Mouse (Mus musculus): Measurements from ENCODE around the gene Sipa1l1.

Gene Sipa1l1

DNA sequence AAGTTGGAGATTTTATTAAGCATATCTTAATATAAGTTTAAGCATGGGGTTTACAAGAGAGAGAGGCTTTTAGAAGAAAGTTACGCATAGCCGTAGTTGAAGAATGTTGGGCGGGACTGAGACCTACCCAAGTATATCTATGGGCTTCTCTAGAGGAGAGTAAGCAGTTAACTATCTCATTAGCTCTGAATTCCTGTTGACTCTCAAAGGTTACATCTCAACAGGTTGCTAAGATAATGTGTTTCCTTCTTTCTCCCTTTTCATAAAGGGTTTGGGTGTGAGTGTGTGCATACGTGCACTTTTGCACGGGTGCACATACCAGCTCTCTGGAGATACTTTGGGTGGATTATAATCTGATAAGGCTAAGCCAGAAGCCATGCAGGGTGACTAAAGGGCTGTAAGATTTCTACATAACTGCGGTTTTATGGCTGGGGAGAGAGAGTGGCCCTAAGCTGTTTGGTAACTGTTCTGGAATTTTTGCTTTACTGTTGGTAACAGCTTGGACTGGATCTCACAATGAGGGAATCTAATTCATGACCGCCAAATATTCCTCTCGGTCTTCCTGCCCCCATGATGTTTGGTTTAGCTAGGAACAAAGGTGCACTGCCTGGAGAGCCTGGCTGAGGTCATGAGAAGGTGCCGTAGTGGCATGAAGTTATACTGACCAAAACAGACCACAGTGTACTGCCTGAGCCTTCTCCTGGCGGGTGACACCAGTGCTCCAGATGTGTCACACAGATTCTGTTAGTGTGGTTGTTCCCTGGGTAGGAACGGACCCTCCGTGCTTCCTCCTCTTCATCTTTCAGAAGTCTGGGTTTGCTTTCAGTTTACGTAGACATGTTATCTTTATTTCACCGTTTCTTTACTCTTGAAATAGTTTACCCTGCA lies 78.5 kb downstream of the Sipa1l1 start:
- DNase-seq (ENCODE audit: low spot score in 2 of 2): no peak

DNA sequence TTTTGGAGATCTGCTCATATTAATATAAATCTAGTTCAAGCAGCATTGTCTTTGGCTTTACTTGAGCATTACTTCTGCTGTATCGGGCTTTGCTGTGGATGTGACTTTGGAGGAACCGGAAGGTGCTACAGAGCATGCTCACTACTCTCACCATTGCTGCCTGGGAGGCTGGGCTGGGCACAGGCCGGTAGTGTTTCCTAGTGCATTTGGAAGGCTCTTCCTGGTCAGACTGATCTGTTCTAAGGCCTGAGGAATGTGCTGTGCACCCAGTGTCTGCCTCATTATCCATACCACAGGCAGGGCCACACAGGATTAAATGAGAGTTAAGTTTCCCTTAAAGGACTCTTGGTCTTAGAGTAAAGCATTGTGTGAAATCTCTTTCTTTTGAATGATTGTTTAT lies 79.4 kb downstream of the Sipa1l1 start:
- no peak for DNase-seq (ENCODE audit: low spot score in 2 of 2)

DNA sequence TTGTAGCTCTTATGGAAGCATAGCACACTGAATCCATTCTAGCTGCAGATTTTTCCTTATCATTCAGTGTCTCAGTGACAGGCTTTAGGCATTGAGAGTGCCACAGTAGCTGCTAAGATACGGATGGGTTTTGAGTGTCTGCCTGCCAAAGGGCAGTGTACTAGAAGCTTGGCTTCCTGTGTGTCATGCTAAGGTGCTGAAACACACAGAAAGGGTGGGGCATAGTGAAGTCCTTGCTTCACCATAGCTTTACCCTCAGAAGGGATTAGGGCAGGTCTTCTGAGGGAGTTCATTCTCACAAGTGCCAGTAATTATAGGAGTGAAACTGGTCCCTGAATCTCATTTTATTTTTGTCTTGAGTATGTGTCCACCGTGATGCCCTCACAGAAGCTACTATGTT lies 82.2 kb downstream of the Sipa1l1 start:
- DNase-seq (ENCODE audit: low spot score in 2 of 2): no peak

DNA sequence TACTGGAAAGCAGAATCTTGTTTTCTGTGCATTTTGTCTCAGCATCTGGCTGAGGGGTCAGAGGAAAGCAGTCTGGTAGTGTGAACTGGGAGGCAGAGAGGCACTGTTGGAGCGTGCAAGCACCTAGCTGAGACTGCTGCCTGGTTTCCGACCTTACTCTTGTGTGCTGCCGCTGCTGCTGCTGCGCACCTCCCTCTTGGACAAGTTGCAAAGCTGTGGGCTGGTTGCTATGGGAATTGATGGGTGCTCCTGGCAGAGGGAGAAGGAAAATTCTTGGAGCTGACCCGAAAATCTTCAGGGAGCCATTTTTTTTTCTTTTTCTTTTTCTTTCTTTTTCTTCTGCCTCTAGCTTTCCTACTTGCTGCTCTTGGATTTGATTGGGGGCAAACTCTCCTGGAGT lies 85.0 kb downstream of the Sipa1l1 start:
- DNase-seq (ENCODE audit: low spot score in 2 of 2): peak; percentile 71 to 74

DNA sequence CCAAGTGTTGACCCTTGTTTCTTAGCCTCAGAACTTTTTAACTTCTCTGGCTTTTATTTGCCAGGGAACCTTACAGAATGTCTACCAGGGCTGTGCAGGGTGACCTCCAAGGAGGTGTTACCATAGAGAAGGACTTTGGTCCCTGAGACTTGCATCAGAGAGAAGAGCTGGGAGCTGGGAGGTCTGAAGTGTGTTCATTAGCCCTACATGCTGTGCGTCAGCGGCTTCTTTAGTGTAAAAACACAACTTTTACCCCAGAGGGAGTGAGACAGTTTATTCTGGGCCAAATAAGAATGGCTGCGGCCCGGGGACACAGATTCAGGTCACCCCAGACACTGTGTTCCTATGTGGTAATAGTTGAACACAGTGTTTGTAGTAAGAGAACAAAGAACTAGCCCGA lies 86.9 kb downstream of the Sipa1l1 start:
- no peak for DNase-seq (ENCODE audit: low spot score in 2 of 2)

DNA sequence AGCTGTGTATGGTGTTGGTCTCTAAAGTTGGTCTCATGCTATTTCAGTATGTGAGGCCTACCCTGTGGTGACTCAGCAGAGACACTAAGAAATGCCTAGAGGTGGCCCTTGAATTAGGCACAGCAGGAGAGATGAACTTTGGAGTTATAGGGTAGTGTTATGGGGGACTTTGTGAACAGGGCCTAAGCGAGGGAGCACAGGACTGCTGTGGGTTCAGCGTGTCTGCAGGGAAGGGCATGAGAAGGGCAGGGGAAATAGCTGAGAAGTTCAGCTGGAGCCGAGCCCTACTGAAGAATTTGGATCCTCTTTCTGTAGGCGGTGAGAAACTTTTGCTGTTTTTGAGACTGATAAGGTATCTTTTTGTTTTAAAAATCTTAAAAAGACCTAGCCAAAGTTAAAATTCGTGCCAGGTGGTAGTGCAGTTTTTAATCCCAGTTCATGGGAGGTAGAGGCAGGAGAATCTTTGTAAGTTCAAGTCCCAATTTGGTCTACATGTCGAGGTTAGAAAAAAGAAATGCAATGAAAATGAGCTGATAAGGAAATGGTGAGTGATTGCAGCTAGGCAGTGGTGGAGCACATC lies 87.9 kb downstream of the Sipa1l1 start:
- DNase-seq (ENCODE audit: low spot score in 2 of 2): no peak

DNA sequence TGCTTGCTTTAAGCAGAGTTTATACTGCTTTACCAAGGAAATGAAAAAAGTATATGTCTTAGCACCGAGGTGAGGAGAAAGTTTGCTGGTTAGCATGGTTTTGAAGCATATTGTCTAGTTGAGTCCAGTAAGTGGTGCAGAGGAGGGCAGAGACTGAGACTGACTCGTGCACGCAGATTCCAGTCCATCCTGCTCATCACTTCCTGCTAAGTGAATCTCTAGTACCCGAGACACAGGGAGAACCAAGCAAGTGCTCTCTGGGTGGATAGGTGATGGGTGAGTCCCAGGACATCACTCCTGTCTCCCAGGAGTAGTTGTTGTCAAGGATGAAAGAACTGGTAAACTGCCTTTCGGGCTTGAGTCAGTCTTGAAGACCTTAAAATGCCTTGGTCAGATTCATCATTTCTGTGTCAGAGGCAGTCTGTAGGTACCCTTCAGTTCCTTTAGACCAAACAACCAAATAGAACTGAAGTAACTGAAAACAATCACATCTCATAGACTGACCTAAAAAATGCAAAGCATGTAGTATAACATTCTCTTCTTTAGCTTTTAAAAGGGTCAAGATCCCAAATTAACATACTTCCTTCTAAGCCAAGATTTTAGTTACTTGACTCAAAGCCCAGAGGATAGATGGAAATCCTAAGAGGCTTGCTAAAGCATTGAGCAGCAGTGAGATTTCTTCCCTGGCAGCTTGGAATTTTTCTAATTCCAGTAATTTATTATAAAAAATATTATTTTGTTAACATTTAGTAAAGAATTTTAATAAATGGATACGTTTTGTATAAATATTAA lies 89.1 kb downstream of the Sipa1l1 start:
- DNase-seq (ENCODE audit: low spot score in 2 of 2): no peak

DNA sequence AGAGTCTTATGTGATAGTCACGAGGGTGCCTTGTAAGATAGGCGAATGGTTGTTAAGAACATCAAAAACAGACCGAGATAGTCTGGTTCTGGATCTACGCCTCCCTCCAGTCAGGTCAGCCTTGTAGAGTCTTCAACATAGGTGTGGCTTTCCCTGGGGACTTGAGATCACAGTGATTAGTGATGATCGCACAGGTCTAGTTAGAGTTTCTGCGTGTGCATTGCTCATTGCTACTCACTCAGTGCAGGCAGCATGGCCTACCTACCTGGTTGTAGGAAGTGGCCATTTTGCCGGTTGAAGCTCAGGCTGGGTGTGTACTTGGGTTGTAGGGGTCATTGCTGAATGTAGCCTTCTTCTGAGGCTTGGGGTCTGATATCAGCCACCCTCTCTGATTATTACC lies 94.3 kb downstream of the Sipa1l1 start:
- peak in 1 of 2 experiments; percentile 1 for DNase-seq (ENCODE audit: low spot score in 2 of 2)

DNA sequence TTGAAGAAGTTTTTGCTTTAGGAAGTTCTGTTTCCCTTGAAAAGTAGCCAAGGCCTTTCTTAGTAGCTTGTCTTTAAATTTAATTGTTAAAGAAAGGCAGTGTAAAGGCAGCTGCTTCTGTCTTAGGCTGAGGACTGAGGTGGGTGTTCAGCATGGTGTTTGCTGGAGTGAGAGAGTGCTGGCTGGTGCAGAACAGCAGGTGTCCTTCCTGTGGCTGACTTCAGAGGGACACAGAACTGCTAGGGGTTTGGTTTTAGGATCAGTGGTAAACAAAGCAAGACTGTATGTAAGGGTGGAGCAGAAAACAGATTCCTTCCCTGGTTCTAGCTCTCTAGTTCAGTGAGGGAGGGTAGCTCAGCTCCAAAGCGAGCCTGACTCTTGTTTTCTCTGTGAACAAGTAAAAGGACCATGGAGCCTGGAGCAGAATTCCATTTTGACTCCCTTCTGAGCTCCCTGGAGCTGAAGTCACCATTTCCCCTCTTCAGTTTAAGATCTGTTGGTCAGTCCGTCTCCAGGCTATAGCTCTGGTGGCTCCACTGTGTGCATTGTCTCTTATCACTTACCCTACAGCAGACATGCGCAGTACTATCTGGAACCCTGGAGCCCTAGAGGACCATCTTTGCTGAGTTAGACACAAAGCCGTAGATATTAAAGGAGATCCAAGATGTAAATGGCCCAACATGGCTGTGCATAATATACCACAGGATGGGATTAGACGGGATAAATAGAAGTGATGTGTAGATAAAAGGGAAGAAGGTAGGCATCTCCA lies 95.1 kb downstream of the Sipa1l1 start:
- DNase-seq (ENCODE audit: low spot score in 2 of 2): peak in 1 of 2 experiments; percentile 15

DNA sequence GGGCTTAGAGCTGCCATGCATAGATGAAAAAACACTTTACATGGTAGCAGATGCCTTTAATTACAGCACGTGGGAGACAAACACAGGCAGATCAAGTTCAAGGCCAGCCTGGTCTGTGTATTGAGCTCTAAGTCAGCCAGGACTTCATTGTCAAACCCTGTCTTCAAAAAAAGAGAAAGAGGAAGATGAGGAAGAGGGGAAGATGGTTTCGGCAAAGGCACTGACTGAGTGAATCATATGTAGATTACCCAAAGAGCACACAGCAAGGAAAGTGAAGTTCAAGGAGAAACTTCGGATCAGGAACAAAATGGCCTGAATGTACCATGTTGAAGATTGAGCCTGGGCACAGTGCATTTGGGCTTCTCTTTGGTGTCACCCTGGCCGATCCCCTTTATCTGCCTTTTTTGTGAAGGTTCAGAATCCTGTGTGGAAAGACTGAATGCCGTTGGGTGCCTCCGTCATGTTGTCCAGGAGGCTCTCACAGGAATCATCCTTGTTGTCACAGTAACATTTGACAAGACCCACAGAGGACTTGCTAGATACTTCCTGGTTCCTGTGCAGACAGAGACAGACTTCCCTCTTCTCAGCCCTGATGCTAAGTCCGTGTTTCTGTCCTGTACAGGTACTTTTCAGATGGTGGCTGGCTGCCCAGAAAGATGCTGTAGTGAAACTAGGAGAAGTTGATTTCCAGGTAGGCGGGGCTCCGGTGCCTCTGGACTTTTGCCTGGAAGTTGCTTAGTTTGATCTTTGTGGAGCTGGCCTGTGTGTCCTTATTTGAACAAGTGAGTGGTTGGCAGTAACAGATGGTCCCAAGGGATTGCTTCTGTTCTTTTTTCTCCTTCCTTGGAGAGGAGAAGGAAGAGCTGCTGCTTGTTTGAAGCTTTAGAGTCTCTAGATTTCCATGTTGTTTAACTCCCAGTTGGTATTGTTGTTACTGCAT lies 96.5 kb downstream of the Sipa1l1 start:
- peak; percentile 35 to 60 for DNase-seq (ENCODE audit: low spot score in 2 of 2)

DNA sequence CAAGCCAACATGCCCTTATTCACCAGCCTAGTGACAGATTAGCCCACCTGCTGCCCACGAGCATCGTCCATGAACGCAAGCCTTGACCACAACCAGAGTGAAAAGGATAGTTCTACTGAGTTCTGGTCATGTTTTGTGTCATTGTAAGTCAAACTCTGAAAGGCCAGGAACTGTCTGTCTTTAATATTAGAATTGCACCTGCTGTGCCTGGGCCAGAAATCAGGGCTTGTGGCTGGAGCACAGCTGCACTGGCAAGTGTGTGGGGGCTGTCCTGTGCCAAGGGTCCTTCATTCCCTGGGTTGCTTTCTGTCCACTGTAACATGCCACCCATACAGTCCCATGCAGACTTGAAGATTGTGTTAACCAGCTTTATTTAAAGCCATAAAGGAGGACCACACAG lies 102.3 kb downstream of the Sipa1l1 start:
- DNase-seq (ENCODE audit: low spot score in 2 of 2): no peak

DNA sequence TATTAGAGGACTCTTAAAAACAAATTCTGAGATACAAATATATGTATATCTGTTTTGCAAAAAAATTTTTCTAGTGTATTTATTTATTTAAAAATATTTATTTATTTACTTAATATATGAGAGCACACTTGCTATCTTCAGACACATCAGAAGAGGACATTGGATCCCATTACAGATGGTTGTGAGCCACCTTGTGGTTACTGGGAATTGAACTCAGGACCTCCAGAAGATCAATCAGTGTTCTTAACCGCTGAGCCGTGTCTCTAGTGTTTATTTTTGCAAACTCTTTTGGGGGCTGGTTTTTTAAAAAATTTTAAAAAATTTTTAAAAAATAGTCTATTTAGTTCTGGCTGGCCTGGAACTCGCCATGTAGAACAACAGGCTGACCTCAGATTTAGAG lies 104.4 kb downstream of the Sipa1l1 start:
- no peak for DNase-seq (ENCODE audit: low spot score in 2 of 2)

DNA sequence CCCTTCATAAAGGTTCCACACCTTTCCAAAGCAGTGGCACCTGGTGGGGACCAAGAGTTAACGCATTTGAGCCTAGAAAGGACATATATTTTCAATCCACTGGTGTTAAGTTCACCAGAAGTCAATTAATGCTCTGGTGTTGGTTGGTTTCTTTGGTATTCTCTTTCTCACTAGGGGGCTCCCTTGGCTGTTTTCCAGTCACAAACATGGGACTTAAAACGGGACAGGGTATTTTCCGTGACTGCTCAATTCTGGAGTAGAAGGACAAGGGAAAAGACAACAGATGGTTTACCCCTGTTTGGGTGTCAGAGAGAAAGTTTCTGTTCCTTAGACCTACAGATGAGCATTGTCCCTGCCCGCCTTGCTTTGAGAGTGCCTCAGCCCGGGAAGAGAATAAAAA lies 105.5 kb downstream of the Sipa1l1 start:
- no peak for DNase-seq (ENCODE audit: low spot score in 2 of 2)

DNA sequence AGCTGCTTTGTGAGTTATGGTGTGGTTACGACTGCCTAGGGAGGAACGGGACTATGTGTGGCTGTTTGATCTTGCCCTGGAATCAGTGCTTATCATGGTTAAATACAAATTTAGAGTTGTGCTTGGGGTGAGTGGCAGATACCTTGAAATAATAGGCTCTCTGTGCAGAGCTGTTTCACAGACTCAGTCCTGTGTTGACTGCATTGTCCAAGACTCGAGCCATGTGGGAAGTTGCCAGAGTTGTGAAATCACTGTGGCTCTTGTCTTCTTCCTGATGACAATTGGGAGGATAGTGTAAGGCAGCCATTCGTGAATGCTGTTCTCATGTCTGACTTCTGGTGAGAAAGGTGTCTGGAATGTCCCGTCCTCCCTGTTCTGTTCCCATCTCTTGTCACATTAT lies 106.6 kb downstream of the Sipa1l1 start:
- DNase-seq (ENCODE audit: low spot score in 2 of 2): no peak

DNA sequence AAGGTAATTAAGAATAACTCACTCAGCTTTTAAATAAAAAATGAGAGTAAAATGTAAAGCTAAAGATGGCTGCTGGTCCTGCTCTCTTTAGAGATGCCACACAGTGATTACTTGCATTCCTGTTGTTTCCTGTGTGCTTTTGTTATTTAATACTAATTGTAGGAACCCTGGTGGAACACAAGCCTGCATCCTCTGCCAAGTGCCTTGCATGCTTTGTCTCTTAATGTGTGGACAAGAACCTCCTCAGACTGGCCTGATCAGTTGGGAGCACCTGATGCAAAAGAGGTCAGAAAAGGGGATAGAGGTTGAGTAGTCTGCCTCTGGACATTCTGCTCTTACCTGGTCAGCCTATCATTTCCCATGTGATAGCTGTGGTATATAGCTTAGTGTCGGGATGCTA lies 107.5 kb downstream of the Sipa1l1 start:
- no peak for DNase-seq (ENCODE audit: low spot score in 2 of 2)

DNA sequence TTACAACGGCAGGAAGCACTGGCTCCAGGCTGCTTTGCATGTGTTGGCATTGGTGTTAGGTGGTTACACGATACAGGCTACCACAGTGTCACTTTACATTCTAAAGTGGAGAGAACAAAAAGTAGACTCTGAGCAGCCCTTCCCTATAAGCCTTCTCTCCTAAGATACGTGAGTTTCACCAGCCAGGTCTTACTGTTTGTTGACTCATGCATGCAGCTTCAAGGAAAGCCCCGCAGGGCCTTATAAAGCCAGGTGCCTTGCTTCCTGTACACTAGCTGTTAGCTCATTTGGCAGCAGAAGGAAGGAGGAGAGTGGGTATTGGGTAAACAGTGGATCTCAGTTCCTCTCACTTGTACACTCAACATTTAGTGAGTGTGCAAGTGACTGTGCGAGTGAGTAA lies 115.5 kb downstream of the Sipa1l1 start:
- no peak for DNase-seq (ENCODE audit: low spot score in 2 of 2)

DNA sequence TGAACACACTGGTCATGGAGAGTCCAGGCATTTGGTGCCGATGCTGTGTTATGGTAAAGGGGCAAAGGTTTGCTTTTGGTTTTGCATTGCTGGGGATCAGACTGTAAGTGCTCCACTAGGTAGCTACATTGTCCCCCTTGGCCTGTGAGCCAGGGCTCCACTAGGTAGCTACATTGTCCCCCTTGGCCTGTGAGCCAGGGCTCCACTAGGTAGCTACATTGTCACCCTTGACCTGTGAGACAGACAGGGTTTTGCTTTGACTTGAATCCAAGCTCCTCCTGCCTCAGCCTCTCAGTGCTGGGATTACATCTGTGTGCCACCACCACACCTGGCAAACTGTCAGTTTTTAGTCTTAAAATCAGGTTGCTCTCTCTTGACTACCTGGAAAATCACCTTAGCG lies 115.9 kb downstream of the Sipa1l1 start:
- DNase-seq (ENCODE audit: low spot score in 2 of 2): no peak

DNA sequence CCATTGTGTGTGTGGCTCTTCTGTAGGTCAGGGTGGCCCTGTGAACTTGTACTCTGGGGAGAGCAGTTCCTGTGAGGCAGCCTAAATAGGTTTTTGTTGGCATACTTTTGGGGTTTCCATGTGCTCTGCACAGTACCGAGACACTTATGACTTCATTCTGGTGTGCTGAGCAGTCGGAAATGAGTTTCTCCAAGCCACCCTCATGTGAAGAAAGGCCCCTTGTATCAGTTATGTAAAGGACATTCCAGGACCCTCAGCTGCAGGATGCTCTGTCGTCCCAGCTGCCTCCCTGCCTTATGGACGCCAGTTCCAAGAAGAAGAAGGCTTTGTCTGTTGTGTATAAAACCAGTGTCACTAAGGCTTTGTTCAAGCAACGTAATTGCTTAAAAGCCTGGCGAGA lies 116.9 kb downstream of the Sipa1l1 start:
- no peak for DNase-seq (ENCODE audit: low spot score in 2 of 2)

DNA sequence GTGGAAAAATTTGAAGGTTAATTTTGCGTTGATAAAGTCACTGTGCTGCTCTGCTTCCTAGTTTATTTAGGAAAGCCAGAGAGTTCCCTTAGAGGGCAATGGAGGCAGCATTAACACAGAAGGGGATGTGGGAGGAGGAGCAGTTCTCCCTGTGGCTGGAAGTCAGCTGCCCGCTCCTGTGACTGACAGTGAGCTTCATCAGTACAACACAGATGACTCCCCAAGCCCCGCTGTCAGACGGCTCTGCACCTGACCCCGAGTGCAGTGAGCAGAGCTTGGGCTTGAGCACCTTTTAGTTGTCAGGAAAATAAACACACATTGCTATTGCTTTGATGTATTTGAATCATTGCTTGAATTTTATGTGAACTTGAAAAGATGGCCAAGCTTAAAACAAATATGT lies 117.7 kb downstream of the Sipa1l1 start:
- no peak for DNase-seq (ENCODE audit: low spot score in 2 of 2)

DNA sequence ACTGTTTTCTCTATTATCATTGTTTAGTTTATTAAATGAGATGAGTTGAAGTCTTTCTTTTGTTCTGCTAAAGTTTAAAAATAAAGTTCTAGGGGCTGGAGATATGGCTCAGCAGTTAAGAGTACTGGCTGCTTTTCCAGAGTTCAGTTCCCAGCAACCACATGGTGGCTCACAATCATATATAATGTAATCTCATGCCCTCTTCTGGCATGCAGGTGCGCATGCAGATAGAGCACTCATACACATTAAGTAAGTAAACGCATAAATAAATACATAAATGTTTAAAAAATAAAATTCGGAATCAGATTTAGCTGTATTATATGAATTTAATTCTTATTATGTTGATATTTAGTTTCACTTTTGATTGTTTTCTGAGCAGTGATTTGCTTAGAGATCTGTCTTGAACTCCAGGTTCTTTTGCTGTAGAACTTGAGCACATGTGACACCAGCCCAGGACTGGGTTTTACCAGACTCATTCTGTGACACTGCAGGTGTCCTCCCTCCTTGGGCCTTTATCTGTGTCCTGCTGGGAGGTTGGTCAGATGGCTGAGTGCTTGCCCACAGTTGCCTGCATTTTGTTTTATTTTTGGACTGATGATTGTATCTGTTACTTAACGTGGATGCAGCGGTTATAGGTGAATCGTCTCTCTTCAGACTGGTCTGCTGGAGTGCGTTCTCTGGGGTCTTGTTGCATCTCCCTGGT lies 124.6 kb downstream of the Sipa1l1 start:
- no peak for DNase-seq (ENCODE audit: low spot score in 2 of 2)

Data from right cerebral cortex, adult 2 months (tissue).